Mouse (Mus musculus): Measurements from ENCODE around the gene Diaph3.

Diaph3 gene

GRCm38 (mm10) chr14:86837642-86838041 lies 303.4 kb downstream of the Diaph3 start:
- DNase-seq: no peak

- DNase-seq: no peak
Observed at GRCm38 (mm10) chr14:86834851-86835250, 306.2 kb downstream of the Diaph3 start.

- DNase-seq: no peak
Observed at GRCm38 (mm10) chr14:86834269-86834668, 306.8 kb downstream of the Diaph3 start.

- no peak for DNase-seq
Observed at GRCm38 (mm10) chr14:86833003-86833402, 308.0 kb downstream of the Diaph3 start.

- no peak for DNase-seq
Observed at GRCm38 (mm10) chr14:86816246-86816645, 324.8 kb downstream of the Diaph3 start.

GRCm38 (mm10) chr14:86788880-86789641 lies 352.0 kb downstream of the Diaph3 start:
- DNase-seq: no peak

GRCm38 (mm10) chr14:86786866-86787265 lies 354.2 kb downstream of the Diaph3 start:
- DNase-seq: no peak

GRCm38 (mm10) chr14:86781553-86782273 lies 359.3 kb downstream of the Diaph3 start:
- DNase-seq: no peak

- no peak for DNase-seq
Observed at GRCm38 (mm10) chr14:86773311-86773710, 367.7 kb downstream of the Diaph3 start.

GRCm38 (mm10) chr14:86772176-86773150 lies 368.6 kb downstream of the Diaph3 start:
- no peak for DNase-seq

GRCm38 (mm10) chr14:86764286-86764685 lies 376.7 kb downstream of the Diaph3 start:
- DNase-seq: no peak

GRCm38 (mm10) chr14:86757604-86758520 lies 383.2 kb downstream of the Diaph3 start:
- DNase-seq: no peak

GRCm38 (mm10) chr14:86757132-86757531 lies 383.9 kb downstream of the Diaph3 start:
- no peak for DNase-seq

GRCm38 (mm10) chr14:86750351-86750750 lies 390.7 kb downstream of the Diaph3 start:
- DNase-seq: no peak

GRCm38 (mm10) chr14:86749425-86749824 lies 391.6 kb downstream of the Diaph3 start:
- no peak for DNase-seq

- no peak for DNase-seq
Observed at GRCm38 (mm10) chr14:86748876-86749275, 392.2 kb downstream of the Diaph3 start.

GRCm38 (mm10) chr14:86744523-86744922 lies 396.5 kb downstream of the Diaph3 start:
- DNase-seq: no peak

- no peak for DNase-seq
Observed at GRCm38 (mm10) chr14:86741855-86742531, 399.0 kb downstream of the Diaph3 start.

- DNase-seq: no peak
Observed at GRCm38 (mm10) chr14:86738916-86739315, 402.1 kb downstream of the Diaph3 start.

GRCm38 (mm10) chr14:86736646-86737045 lies 404.4 kb downstream of the Diaph3 start:
- no peak for DNase-seq

- DNase-seq: no peak
Observed at GRCm38 (mm10) chr14:86731300-86731699, 409.7 kb downstream of the Diaph3 start.
